Mouse (Mus musculus): ENCODE data around the gene 4930451I11Rik. TPM values are rescaled to one million over a fixed set of nuclear protein-coding genes. Genes with fewer than 3 reads are reported as not detected.

The 4930451I11Rik gene
- polyA plus RNA-seq, 1 experiment from 2014 or later = not detected

GRCm38 (mm10) chr7:126780971-126781635, 50.3 kb downstream of the 4930451I11Rik start, which contains the start of gene Tbx6:
Tbx6 (plus strand) TSS chr7:126781483.
- no peak for DNase-seq (ENCODE audit: low spot score)
- Histone ChIP-seq H3K9me3 (replicated peaks; ENCODE audit: control insufficient read depth, low read length) (no peaks in the 10 kb centered on the region), H3K36me3 (replicated peaks; ENCODE audit: control insufficient read depth, insufficient read depth, low read depth, low read length) (peaks cover 5% of the 10 kb centered on the region), H3K27me3 (ENCODE audit: control insufficient read depth, insufficient read depth, low read length) (no peaks in the 10 kb centered on the region), H3K9ac (replicated peaks; ENCODE audit: low read length) (peak within 1 kb of the TSS; percentile 58), H3K4me3 (ENCODE audit: low read depth, low read length) (peak within 1 kb of the TSS; percentile 34), H3K4me1 (ENCODE audit: control insufficient read depth, insufficient read depth, low read length) (peaks cover 7% of the 10 kb centered on the region), H3K4me2 (ENCODE audit: low read depth, low read length) (peak within 1 kb of the TSS; percentile 79), H3K27ac (replicated peaks; ENCODE audit: low read depth, low read length) (no peak within 1 kb of the TSS)
- WGBS = 5% methylated on average over 22 of the region's 22 CpGs
- peak; percentile 12; the same call in 1 of the 2 replicates for ATAC-seq (replicated peaks; ENCODE audit: insufficient number of reproducible peaks, low FRiP score, low TSS enrichment, low read depth)

Other genes starting within 250 kb of the 4930451I11Rik start
- gene Apobr, start 246.7 kb downstream of the 4930451I11Rik start, polyA plus RNA-seq (2014; fragmentation: Nextera tagmentation; extraction: Ambion mirVana) = 0.52 and 0.72 TPM in 2 replicates
- gene Cln3, start 245.8 kb downstream of the 4930451I11Rik start, polyA plus RNA-seq (2014; fragmentation: Nextera tagmentation; extraction: Ambion mirVana) = 24.4 and 26.8 TPM in 2 replicates
- gene Il27, start 236.7 kb downstream of the 4930451I11Rik start, polyA plus RNA-seq (2014; fragmentation: Nextera tagmentation; extraction: Ambion mirVana) = not detected in 2 replicates
- gene Nupr1, start 200.8 kb downstream of the 4930451I11Rik start, polyA plus RNA-seq (2014; fragmentation: Nextera tagmentation; extraction: Ambion mirVana) = 3.4 and 4.3 TPM in 2 replicates
- 51.2 and 53.7 TPM in 2 replicates for gene Sgf29, start 182.3 kb downstream of the 4930451I11Rik start, polyA plus RNA-seq (2014; fragmentation: Nextera tagmentation; extraction: Ambion mirVana)
- gene Sult1a1, start 155.2 kb downstream of the 4930451I11Rik start, polyA plus RNA-seq (2014; fragmentation: Nextera tagmentation; extraction: Ambion mirVana) = 0.15 and 0.70 TPM in 2 replicates
- 143 and 147 TPM in 2 replicates for gene Bola2, start 136.2 kb downstream of the 4930451I11Rik start, polyA plus RNA-seq (2014; fragmentation: Nextera tagmentation; extraction: Ambion mirVana)
- gene Slx1b, start 135.9 kb downstream of the 4930451I11Rik start, polyA plus RNA-seq (2014; fragmentation: Nextera tagmentation; extraction: Ambion mirVana) = 10.0 and 10.4 TPM in 2 replicates
- gene Coro1a, start 123.9 kb downstream of the 4930451I11Rik start, polyA plus RNA-seq (2014; fragmentation: Nextera tagmentation; extraction: Ambion mirVana) = 37.5 and 42.5 TPM in 2 replicates
- gene Mapk3, start 72.0 kb downstream of the 4930451I11Rik start, polyA plus RNA-seq (2014; fragmentation: Nextera tagmentation; extraction: Ambion mirVana) = 37.1 and 44.9 TPM in 2 replicates
- gene Gdpd3, start 65.3 kb downstream of the 4930451I11Rik start, polyA plus RNA-seq (2014; fragmentation: Nextera tagmentation; extraction: Ambion mirVana) = 0.60 and 1.3 TPM in 2 replicates
- 89.1 and 109 TPM in 2 replicates for gene Ypel3, start 54.7 kb downstream of the 4930451I11Rik start, polyA plus RNA-seq (2014; fragmentation: Nextera tagmentation; extraction: Ambion mirVana)
- gene Tbx6, start 50.2 kb downstream of the 4930451I11Rik start, polyA plus RNA-seq (2014; fragmentation: Nextera tagmentation; extraction: Ambion mirVana) = 0.18 and 0.27 TPM in 2 replicates
- gene Ppp4c, start 39.1 kb downstream of the 4930451I11Rik start, polyA plus RNA-seq (2014; fragmentation: Nextera tagmentation; extraction: Ambion mirVana) = 374 and 401 TPM in 2 replicates
- gene Fam57b, start 34.0 kb downstream of the 4930451I11Rik start, polyA plus RNA-seq (2014; fragmentation: Nextera tagmentation; extraction: Ambion mirVana) = 2.4 and 2.5 TPM in 2 replicates
- 1.5 and 1.7 TPM in 2 replicates for gene Doc2a, start 15.8 kb upstream of the 4930451I11Rik start, polyA plus RNA-seq (2014; fragmentation: Nextera tagmentation; extraction: Ambion mirVana)
- gene Hirip3, start 30.3 kb upstream of the 4930451I11Rik start, polyA plus RNA-seq (2014; fragmentation: Nextera tagmentation; extraction: Ambion mirVana) = 18.8 and 23.4 TPM in 2 replicates
- 100 and 101 TPM in 2 replicates for gene Ino80e, start 30.7 kb upstream of the 4930451I11Rik start, polyA plus RNA-seq (2014; fragmentation: Nextera tagmentation; extraction: Ambion mirVana)
- gene Taok2, start 53.1 kb upstream of the 4930451I11Rik start, polyA plus RNA-seq (2014; fragmentation: Nextera tagmentation; extraction: Ambion mirVana) = 21.6 and 23.6 TPM in 2 replicates
- gene Tmem219, start 91.3 kb upstream of the 4930451I11Rik start, polyA plus RNA-seq (2014; fragmentation: Nextera tagmentation; extraction: Ambion mirVana) = 15.8 and 18.4 TPM in 2 replicates
- gene Kctd13, start 97.2 kb upstream of the 4930451I11Rik start, polyA plus RNA-seq (2014; fragmentation: Nextera tagmentation; extraction: Ambion mirVana) = 15.1 and 18.5 TPM in 2 replicates
- 0.60 TPM in 2 replicates for gene Asphd1, start 117.9 kb upstream of the 4930451I11Rik start, polyA plus RNA-seq (2014; fragmentation: Nextera tagmentation; extraction: Ambion mirVana)
- gene Sez6l2, start 118.9 kb upstream of the 4930451I11Rik start, polyA plus RNA-seq (2014; fragmentation: Nextera tagmentation; extraction: Ambion mirVana) = 1.2 and 3.2 TPM in 2 replicates
- gene Cdipt, start 144.3 kb upstream of the 4930451I11Rik start, polyA plus RNA-seq (2014; fragmentation: Nextera tagmentation; extraction: Ambion mirVana) = 64.3 and 71.6 TPM in 2 replicates
- gene Cdiptos, start 144.5 kb upstream of the 4930451I11Rik start, polyA plus RNA-seq (2014; fragmentation: Nextera tagmentation; extraction: Ambion mirVana) = 1.0 and 2.0 TPM in 2 replicates
- gene Mvp, start 183.0 kb upstream of the 4930451I11Rik start, polyA plus RNA-seq (2014; fragmentation: Nextera tagmentation; extraction: Ambion mirVana) = 2.6 and 3.0 TPM in 2 replicates
- gene Pagr1b, start 184.8 kb upstream of the 4930451I11Rik start, polyA plus RNA-seq (2014; fragmentation: Nextera tagmentation; extraction: Ambion mirVana) = 0.32 and 0.53 TPM in 2 replicates
- gene Pagr1a, start 185.7 kb upstream of the 4930451I11Rik start, polyA plus RNA-seq (2014; fragmentation: Nextera tagmentation; extraction: Ambion mirVana) = 53.4 and 75.3 TPM in 2 replicates
- gene Gm42742, start 189.5 kb upstream of the 4930451I11Rik start, polyA plus RNA-seq (2014; fragmentation: Nextera tagmentation; extraction: Ambion mirVana) = 52.7 and 56.0 TPM in 2 replicates
- 7.6 and 7.7 TPM in 2 replicates for gene Prrt2, start 189.6 kb upstream of the 4930451I11Rik start, polyA plus RNA-seq (2014; fragmentation: Nextera tagmentation; extraction: Ambion mirVana)
- gene Maz, start 195.4 kb upstream of the 4930451I11Rik start, polyA plus RNA-seq (2014; fragmentation: Nextera tagmentation; extraction: Ambion mirVana) = 63.1 and 66.4 TPM in 2 replicates
- 192 and 199 TPM in 2 replicates for gene Kif22, start 210.8 kb upstream of the 4930451I11Rik start, polyA plus RNA-seq (2014; fragmentation: Nextera tagmentation; extraction: Ambion mirVana)